Mouse (Mus musculus): Measurements from ENCODE around the gene Rell1. TPM values are rescaled to one million over a fixed set of nuclear protein-coding genes. Genes with fewer than 3 reads are reported as not detected.

Gene Rell1
- total RNA-seq, 2 experiments from 2014 or later: 9.0 to 13.5 TPM

DNA sequence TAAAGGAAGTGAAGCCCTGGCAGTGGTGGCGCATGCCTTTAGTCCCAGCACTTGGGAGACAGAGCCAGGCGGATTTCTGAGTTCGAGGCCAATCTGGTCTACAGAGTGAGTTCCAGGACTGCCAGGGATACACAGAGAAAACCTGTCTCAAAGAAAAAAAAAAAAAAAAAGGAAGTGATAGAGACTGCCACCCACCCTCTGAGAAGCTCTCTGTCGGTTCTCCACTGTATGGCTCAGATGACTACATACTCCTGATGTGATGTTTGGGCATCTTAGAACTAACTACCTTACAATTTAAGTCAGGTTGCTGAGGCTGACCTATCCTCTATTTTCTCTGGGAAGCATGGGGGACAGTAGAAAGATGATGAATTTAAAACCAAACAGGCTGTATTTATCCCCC lies 2.3 kb downstream of the Rell1 start:
- Histone ChIP-seq H3K27ac (no peak overlapping the region), H3K4me3 (no peak overlapping the region)
- TF ChIP-seq CTCF (conservative IDR thresholded peaks at IDR 0.05): no peak
- no peak for DNase-seq (ENCODE audit: low spot score in 2 of 2)

DNA sequence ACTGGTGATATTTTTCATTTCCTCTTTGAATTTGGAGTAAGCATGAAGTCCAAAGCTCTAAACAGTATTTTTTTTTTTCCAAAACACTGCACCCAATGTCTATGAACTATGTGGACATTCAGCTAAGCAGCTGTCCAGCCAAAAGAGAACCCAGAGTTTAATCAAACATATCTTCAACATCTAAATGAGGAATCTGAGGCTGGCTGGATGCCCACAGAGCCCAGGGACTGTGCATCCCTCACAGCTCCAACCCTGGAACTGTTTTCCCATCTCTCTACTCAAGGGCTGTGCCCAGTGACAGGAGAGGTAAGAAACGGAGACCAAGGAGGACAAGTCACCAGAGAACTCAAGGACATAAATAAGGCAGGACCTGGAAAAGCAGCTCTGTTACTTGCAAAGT lies 2.8 kb downstream of the Rell1 start:
- no peak for TF ChIP-seq CTCF (conservative IDR thresholded peaks at IDR 0.05)

DNA sequence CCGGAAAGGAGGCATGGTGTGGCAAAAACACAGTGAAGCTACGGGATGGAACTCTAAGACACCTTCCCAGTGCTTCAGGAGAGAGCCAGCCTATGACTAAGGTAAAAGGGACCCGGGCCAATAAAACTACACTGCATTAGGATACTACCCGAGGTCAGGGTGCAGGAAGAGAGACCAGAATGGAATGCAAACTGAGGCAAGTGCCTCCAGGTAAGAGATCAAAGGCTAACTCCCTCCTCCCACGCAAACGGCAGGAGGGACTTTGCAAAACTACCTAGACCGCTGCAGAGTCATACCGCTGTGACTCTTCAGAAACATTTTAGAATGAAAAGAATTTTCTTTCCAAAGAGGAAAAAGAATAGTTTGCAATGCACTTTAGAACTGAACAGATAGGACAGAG lies 4.1 kb downstream of the Rell1 start:
- H3K4me3 ChIP-seq: no peak overlapping the region
- no peak overlapping the region for H3K27ac ChIP-seq
- no peak for TF ChIP-seq CTCF (conservative IDR thresholded peaks at IDR 0.05)
- DNase-seq (ENCODE audit: low spot score in 2 of 2): no peak

More for the DNA sequence above, 2.8 kb downstream of the Rell1 start:
- Histone ChIP-seq H3K4me3 (no peak overlapping the region), H3K27ac (no peak overlapping the region)
- DNase-seq (ENCODE audit: low spot score in 2 of 2): no peak

DNA sequence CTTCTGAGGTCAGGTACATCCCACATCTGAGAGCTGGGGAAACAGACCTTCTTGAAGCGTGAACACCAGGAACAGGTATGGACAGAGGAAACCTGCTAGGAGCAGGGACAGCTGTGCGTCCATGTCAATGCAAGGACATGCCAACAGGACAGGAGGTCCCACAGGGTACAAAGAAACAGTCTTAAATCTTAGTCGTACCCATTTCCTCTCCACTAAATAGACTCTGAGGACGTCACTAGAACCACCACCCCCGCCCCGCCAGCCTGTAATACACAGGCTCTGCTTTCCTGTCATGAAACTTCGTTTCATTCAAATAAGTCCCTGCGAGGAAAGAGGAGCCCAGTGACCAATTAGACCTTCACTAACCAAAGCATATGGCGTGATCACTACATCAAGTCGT lies 7.0 kb downstream of the Rell1 start:
- Histone ChIP-seq H3K4me3 (no peak overlapping the region), H3K27ac (no peak overlapping the region)
- no peak for DNase-seq (ENCODE audit: low spot score in 2 of 2)
- no peak for TF ChIP-seq CTCF (conservative IDR thresholded peaks at IDR 0.05)

DNA sequence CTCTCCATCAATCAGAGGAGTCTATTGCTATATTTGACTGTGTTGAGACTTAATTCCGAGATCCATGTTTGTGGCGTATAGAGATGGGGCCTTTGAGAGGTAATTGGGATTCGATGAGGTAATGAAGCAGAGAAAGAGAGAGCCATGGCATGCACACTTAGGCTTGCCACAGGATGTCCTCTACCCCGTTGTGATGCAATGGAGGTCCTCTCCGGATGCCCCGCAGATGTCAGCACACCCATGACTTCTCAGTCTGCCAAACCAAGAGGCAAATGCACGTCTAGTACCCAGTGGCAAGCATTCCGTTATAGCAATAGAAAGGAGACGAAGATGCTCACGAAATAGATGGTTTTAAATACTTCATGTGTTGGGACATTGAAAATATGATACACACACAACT lies 8.1 kb downstream of the Rell1 start:
- DNase-seq (ENCODE audit: low spot score in 2 of 2): no peak
- TF ChIP-seq CTCF (conservative IDR thresholded peaks at IDR 0.05): no peak
- H3K27ac ChIP-seq: no peak overlapping the region
- H3K4me3 ChIP-seq: no peak overlapping the region

DNA sequence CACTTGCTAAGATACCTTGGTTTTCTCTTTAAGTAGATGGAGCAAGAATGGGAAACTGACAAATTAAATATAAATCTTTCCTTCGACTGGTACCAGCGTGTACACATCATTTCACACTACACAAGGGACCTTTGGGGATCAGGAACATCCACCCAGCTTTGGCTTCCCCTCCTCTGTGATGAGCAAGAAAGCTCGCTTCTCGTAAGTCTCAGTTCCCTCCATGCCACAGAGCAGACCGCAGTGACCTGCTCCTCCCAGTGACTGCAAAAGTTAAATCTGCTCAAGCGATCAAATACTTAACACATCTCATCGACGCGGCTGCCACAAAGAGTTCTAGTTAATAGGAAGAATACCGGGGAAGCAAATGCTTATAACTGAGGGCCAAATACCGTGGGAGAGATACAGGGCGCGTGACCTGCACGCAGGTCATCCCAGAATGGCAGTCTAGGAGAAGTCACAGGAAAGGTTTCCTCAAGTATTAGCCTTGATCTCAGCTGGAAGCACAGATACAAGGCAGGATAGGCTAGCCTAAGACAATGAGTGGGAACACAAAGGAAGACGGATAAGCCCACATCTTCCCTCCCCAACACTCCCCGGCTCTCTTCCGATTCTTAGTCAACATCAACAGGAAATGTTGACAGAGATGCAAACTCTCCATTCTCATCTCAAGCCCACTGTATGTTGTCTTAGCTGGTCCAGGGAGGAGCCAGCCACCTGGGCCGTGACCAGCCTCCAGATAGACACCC lies 9.6 kb downstream of the Rell1 start:
- no peak overlapping the region for H3K27ac ChIP-seq
- no peak overlapping the region for H3K4me3 ChIP-seq
- no peak for DNase-seq (ENCODE audit: low spot score in 2 of 2)
- TF ChIP-seq CTCF (conservative IDR thresholded peaks at IDR 0.05): no peak

DNA sequence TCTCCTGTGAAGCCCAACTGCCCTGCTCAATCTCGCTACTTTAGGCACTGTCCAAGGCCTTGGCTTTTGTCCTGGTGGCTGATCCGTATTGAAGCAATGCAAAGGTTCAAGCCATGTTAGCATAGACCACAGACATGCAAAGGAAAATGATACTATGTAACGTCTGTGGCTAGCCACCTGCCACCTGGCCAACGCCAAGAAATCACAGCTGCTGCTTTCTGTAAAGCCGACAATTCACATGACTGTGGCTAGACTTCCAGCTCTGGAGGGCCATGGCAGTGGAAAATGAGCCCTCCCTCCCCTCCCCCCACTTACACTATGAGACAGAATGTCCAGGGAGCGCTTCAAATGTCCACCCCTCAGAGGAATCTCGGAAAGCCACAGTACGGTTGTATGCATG lies 11.1 kb downstream of the Rell1 start:
- no peak for TF ChIP-seq CTCF (conservative IDR thresholded peaks at IDR 0.05)
- no peak for DNase-seq (ENCODE audit: low spot score in 2 of 2)
- Histone ChIP-seq H3K4me3 (no peak overlapping the region), H3K27ac (no peak overlapping the region)

DNA sequence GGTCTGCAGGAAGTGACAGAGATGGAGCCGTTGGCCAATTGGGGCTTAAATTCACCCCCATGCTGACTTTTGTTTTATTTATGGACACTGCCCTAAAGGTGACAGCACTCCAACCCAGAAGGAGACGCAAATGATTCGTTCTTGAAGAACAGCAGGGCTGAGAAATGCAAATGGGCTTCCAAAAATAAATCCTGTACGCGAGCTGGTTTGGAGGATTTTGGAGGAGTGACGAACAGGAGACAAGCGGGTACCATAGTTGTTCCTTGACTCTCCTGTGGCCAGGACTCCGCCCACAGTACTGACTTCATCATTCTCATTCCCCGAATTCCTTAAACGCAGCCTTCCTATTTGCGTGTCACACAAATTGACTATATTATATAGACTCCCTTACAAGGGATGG lies 12.3 kb downstream of the Rell1 start:
- no peak overlapping the region for H3K27ac ChIP-seq
- no peak for TF ChIP-seq CTCF (conservative IDR thresholded peaks at IDR 0.05)
- DNase-seq (ENCODE audit: low spot score in 2 of 2): no peak
- no peak overlapping the region for H3K4me3 ChIP-seq

DNA sequence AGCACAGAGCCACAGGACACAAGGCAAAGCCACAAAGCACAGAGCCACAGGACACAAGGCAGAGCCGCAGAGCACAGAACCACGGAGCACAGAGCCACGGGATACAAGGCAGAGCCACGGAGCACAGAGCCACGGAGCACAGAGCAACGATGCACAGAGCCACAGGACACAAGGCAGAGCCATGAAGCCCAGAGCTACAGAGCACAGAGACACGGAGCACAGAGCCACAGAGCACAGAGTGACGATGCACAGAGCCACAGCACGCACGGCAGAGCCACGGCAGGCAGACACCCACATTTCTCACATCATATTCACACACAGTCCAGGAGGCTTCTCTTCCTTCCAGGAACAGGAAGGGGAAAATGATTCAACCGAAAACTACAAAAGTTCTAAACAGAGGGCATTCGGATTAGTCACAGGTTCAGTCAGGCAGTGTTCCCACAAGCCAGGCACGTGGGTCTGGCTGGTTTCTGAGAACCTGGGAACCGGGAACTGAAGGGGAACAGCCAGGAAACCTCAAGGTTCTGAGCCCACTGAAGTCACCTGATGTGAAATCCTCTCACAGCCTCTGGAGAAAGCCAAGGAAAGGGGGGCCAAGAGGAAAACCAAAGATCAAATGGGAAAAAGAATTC lies 15.2 kb downstream of the Rell1 start:
- H3K4me3 ChIP-seq: no peak overlapping the region
- no peak for DNase-seq (ENCODE audit: low spot score in 2 of 2)
- H3K27ac ChIP-seq: no peak overlapping the region
- TF ChIP-seq CTCF (conservative IDR thresholded peaks at IDR 0.05): no peak

DNA sequence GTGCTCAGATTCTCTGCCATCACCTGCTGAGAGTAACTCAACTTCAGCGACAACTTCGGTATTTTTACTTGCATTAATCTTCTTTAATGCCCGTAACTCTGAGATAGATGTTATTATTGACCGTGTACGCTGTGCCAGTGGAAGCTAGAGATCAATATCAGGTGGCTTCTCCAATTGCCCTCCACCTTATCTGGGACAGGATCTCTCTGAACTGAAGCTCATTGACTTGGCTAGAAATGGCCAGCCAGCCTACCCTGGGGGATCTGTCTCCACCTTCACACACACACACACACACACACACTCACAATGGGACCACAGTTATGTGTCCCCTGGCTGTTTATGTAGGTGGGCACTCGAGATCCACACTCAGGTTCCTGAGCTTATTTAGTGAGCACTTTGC lies 16.7 kb downstream of the Rell1 start:
- H3K27ac ChIP-seq: no peak overlapping the region
- no peak overlapping the region for H3K4me3 ChIP-seq
- no peak for TF ChIP-seq CTCF (conservative IDR thresholded peaks at IDR 0.05)
- no peak for DNase-seq (ENCODE audit: low spot score in 2 of 2)

DNA sequence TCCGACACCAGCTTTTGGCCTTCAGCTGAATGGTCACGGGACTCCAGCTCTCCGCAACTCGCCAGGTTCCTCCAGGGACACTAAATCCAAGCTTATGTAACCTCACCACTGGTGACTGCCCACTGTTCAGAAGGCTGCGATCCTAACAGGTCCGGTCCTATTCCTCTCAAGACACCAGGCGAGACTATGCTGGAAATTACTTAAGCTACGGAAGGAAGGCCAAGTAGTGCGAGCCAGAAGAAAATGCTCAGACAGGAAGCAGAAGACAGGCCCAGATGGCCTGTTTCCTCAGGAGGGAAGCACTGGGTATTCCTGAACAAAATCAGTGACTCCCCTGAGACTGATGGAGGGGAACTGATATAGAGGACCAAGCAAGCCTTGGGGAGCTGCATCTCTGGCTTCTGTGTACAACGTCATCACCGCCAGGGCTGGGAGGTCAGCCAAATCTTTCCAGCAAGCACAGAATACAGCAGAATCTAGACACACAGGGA lies 17.2 kb downstream of the Rell1 start:
- H3K4me3 ChIP-seq: no peak overlapping the region
- no peak for DNase-seq (ENCODE audit: low spot score in 2 of 2)
- TF ChIP-seq CTCF (conservative IDR thresholded peaks at IDR 0.05): no peak
- H3K27ac ChIP-seq: no peak overlapping the region

DNA sequence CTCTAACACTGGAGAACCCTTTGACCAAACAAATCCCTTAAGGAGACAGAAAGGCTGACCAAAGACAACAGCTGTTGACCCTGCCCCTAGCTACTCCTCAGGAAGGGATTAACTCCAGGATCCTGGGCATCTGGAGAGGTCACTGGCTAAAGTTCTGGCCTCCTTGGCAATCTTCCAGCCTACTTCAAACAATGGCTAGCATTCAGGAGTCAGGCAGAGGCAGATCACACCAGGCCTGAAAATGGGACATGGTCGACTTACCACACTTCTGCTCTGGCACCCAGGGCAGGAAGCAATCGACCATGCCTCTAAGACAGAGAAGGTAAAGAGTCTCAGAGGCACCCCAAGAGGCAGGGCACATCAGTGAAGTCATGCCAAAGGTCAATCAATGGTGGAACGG lies 19.5 kb downstream of the Rell1 start:
- no peak overlapping the region for H3K27ac ChIP-seq
- no peak for TF ChIP-seq CTCF (conservative IDR thresholded peaks at IDR 0.05)

DNA sequence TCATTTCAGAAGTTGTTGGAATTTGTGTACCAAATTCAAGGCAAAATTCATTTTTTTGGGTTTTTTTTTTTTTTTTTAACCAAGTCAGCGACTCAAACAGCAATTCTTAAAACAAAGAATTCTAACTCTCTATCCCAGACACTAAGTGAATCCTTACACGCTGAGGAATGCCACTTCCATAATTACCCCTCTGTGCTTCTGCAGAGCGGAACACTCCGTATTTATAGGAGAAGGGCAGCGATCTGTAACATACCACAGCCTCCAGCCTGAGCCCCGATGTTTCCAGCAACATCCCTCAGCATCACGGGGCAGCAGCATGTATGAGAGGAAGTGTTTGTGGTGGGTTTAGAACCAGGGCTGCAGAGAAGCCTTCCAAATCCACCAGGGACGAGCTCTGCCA lies 21.2 kb downstream of the Rell1 start:
- no peak for DNase-seq (ENCODE audit: low spot score in 2 of 2)
- Histone ChIP-seq H3K4me3 (no peak overlapping the region), H3K27ac (no peak overlapping the region)
- TF ChIP-seq CTCF (conservative IDR thresholded peaks at IDR 0.05): no peak

More for the DNA sequence above, 19.5 kb downstream of the Rell1 start:
- no peak overlapping the region for H3K4me3 ChIP-seq
- DNase-seq (ENCODE audit: low spot score in 2 of 2): no peak

DNA sequence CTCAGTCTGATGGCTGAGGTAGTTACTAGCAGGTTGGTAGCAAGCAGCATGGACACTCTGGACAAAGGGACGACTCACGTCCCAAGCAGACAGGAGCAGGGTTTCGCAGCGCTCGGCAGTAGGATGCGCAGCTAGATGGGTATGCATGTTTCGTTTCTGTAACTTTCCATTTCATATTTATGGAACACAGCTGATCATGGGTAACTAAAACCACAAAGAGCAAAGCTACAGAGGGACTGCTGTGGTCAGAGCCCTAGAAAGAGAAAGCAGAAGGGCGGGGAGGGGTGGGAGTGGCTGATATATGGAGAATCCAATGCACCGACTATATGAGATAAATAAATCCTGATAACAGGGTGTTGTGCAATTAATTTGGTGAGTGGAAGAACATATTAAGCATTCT lies 25.4 kb downstream of the Rell1 start:
- no peak for TF ChIP-seq CTCF (conservative IDR thresholded peaks at IDR 0.05)

More for the DNA sequence above, 25.4 kb downstream of the Rell1 start:
- Histone ChIP-seq H3K4me3 (no peak overlapping the region), H3K27ac (no peak overlapping the region)
- DNase-seq (ENCODE audit: low spot score in 2 of 2): no peak
